Mouse (Mus musculus) hindbrain, embryonic 12.5 days (tissue): Measurements from ENCODE around the gene Lama5. TPM values are rescaled to one million over a fixed set of nuclear protein-coding genes. Genes with fewer than 3 reads are reported as not detected.

Experiments
- ATAC-seq: fragments of 200-750 bp; cut with Nextera tagmentation; 2 replicates; pipeline ENCODE4 v1.8.0; 2017; ENCODE audit warnings: moderate TSS enrichment; ENCODE audit not compliant: low FRiP score
- H3K27ac ChIP-seq: fragments of 300-500 bp; sonication (generic); 2 replicates; pipeline ENCODE4 v1.5.1; 2016; ENCODE audit warnings: mild to moderate bottlenecking
- H3K27me3 ChIP-seq: fragments of 300-500 bp; sonication (generic); 2 replicates; pipeline ENCODE4 v1.6.1; 2016; ENCODE audit warnings: mild to moderate bottlenecking
- H3K36me3 ChIP-seq: fragments of 300-500 bp; sonication (generic); 2 replicates; pipeline ENCODE4 v1.6.1; 2016; ENCODE audit warnings: mild to moderate bottlenecking
- H3K4me1 ChIP-seq: fragments of 300-500 bp; sonication (generic); 2 replicates; pipeline ENCODE4 v1.6.1; 2016
- H3K4me2 ChIP-seq: fragments of 300-500 bp; sonication (generic); replicated peaks from 2 replicates; pipeline ENCODE4 v1.6.1; 2016; ENCODE audit warnings: mild to moderate bottlenecking
- H3K4me3 ChIP-seq: fragments of 300-500 bp; sonication (generic); 2 replicates; pipeline ENCODE4 v1.5.1; 2016; ENCODE audit warnings: mild to moderate bottlenecking
- H3K9ac ChIP-seq: fragments of 300-500 bp; sonication (generic); 2 replicates; pipeline ENCODE4 v1.6.1; 2016; ENCODE audit warnings: mild to moderate bottlenecking, moderate library complexity
- H3K9me3 ChIP-seq: fragments of 300-500 bp; sonication (generic); replicated peaks from 2 replicates; pipeline ENCODE4 v1.6.1; 2016; ENCODE audit warnings: mild to moderate bottlenecking
- WGBS: fragments of 180-500 bp; shearing (Covaris S2); methylation state at CpG from one replicate; pipeline ENCODE4 v1.1.7; 2016; 5-methylcytosine and 5-hydroxymethylcytosine counted together
- polyA plus RNA-seq: library from polyadenylated mRNA; unstranded; fragments of >200 nt; fragmentation: Nextera tagmentation; extraction: Ambion mirVana; gene quantifications from 2 replicates; pipeline ENCODE4 v1.2.1, GENCODE M21; 2016

Gene Lama5
- polyA plus RNA-seq, result 5.8 and 8.7 TPM in 2 replicates

- no peak within 1 kb of the TSS for H3K27ac ChIP-seq
- H3K9ac ChIP-seq, result peak within 1 kb of the TSS; percentile 66
- peaks cover 54% of the 10 kb centered on the region for H3K4me1 ChIP-seq
- under 1% methylated on average over 37 of the region's 37 CpGs for whole genome bisulfite sequencing
- no peaks in the 10 kb centered on the region for H3K36me3 ChIP-seq
- no peaks in the 10 kb centered on the region for H3K9me3 ChIP-seq
- ATAC-seq, result peak; percentile 24; the same call in 1 of the 2 replicates
- peak within 1 kb of the TSS; percentile 98 for H3K4me2 ChIP-seq
- H3K4me3 ChIP-seq, result peak within 1 kb of the TSS; percentile 60
- peaks cover 54% of the 10 kb centered on the region for H3K27me3 ChIP-seq
These were observed at the start of gene Lama5 for GRCm38 (mm10) chr2:180225762-180226378. Gene Lama5 (minus strand): TSS chr2:180225859.

- Histone ChIP-seq H3K27ac (no peak overlapping the region), H3K4me1 (peaks cover 33% of the 10 kb centered on the region), H3K4me3 (no peak overlapping the region), H3K9ac (no peak overlapping the region), H3K9me3 (no peaks in the 10 kb centered on the region), H3K4me2 (no peak overlapping the region), H3K27me3 (peaks cover 10% of the 10 kb centered on the region; the same call in 1 of the 2 replicates), H3K36me3 (no peaks in the 10 kb centered on the region; the same call in 1 of the 2 replicates)
- no peak for ATAC-seq
- WGBS, result 87% methylated on average over 2 of the region's 2 CpGs
These were observed 48.9 kb upstream of the Lama5 start for GRCm38 (mm10) chr2:180274523-180274922.

GRCm38 (mm10) chr2:180273394-180274244 lies 48.0 kb upstream of the Lama5 start, which contains the start of gene Cables2:
Gene Cables2 (minus strand): TSS chr2:180273496.
- peak within 1 kb of the TSS; percentile 92 for H3K4me3 ChIP-seq
- peak; percentile 96 for ATAC-seq
- peaks cover 33% of the 10 kb centered on the region for H3K4me1 ChIP-seq
- H3K27ac ChIP-seq, result peak within 1 kb of the TSS; percentile 79
- H3K36me3 ChIP-seq, result no peaks in the 10 kb centered on the region; the same call in 1 of the 2 replicates
- H3K9me3 ChIP-seq, result no peaks in the 10 kb centered on the region
- peak within 1 kb of the TSS; percentile 96 for H3K4me2 ChIP-seq
- WGBS, result 7% methylated on average over 68 of the region's 68 CpGs
- peak within 1 kb of the TSS; percentile 98 for H3K9ac ChIP-seq
- peaks cover 10% of the 10 kb centered on the region; the same call in 1 of the 2 replicates for H3K27me3 ChIP-seq

- H3K4me1 ChIP-seq, result peaks cover 34% of the 10 kb centered on the region
- peaks cover 10% of the 10 kb centered on the region; the same call in 1 of the 2 replicates for H3K27me3 ChIP-seq
- H3K9me3 ChIP-seq, result no peaks in the 10 kb centered on the region
- ATAC-seq, result peak; percentile 51
- WGBS, result under 1% methylated on average over 26 of the region's 37 CpGs
- peak overlapping the region; percentile 96 for H3K4me2 ChIP-seq
- peaks cover under 1% of the 10 kb centered on the region; the same call in 1 of the 2 replicates for H3K36me3 ChIP-seq
- peak overlapping the region; percentile 92 for H3K4me3 ChIP-seq
- peak overlapping the region; percentile 98 for H3K9ac ChIP-seq
- H3K27ac ChIP-seq, result peak overlapping the region; percentile 79
These were observed 47.2 kb upstream of the Lama5 start for GRCm38 (mm10) chr2:180272884-180273321.

- peaks cover 10% of the 10 kb centered on the region; the same call in 1 of the 2 replicates for H3K27me3 ChIP-seq
- peaks cover 2% of the 10 kb centered on the region; the same call in 1 of the 2 replicates for H3K36me3 ChIP-seq
- peak overlapping the region; percentile 92 for H3K4me3 ChIP-seq
- H3K4me1 ChIP-seq, result peaks cover 38% of the 10 kb centered on the region
- no peak overlapping the region for H3K27ac ChIP-seq
- peak overlapping the region; percentile 36 for H3K9ac ChIP-seq
- 79% methylated on average over 5 of the region's 5 CpGs for WGBS
- no peak for ATAC-seq
- H3K4me2 ChIP-seq, result peak overlapping the region; percentile 96
- no peaks in the 10 kb centered on the region for H3K9me3 ChIP-seq
These were observed 46.2 kb upstream of the Lama5 start for GRCm38 (mm10) chr2:180271804-180272395.

GRCm38 (mm10) chr2:180270537-180271255 lies 45.0 kb upstream of the Lama5 start:
- no peaks in the 10 kb centered on the region for H3K9me3 ChIP-seq
- H3K36me3 ChIP-seq, result peaks cover 6% of the 10 kb centered on the region; the same call in 1 of the 2 replicates
- ATAC-seq, result no peak
- WGBS, result 80% methylated on average over 7 of the region's 7 CpGs
- H3K27ac ChIP-seq, result no peak overlapping the region
- peak overlapping the region; percentile 28; the same call in 1 of the 2 replicates for H3K9ac ChIP-seq
- H3K4me3 ChIP-seq, result no peak overlapping the region
- H3K4me2 ChIP-seq, result no peak overlapping the region
- peaks cover 38% of the 10 kb centered on the region for H3K4me1 ChIP-seq
- peaks cover 10% of the 10 kb centered on the region; the same call in 1 of the 2 replicates for H3K27me3 ChIP-seq

- H3K4me2 ChIP-seq, result no peak overlapping the region
- 92% methylated on average over 10 of the region's 10 CpGs for WGBS
- H3K36me3 ChIP-seq, result peaks cover 11% of the 10 kb centered on the region
- H3K9ac ChIP-seq, result no peak overlapping the region
- H3K27me3 ChIP-seq, result peaks cover 1% of the 10 kb centered on the region; the same call in 1 of the 2 replicates
- H3K9me3 ChIP-seq, result no peaks in the 10 kb centered on the region
- H3K4me3 ChIP-seq, result no peak overlapping the region
- no peak overlapping the region for H3K27ac ChIP-seq
- H3K4me1 ChIP-seq, result peaks cover 38% of the 10 kb centered on the region
- no peak for ATAC-seq
These were observed 43.7 kb upstream of the Lama5 start for GRCm38 (mm10) chr2:180269329-180269728.

GRCm38 (mm10) chr2:180267955-180268354 lies 42.3 kb upstream of the Lama5 start:
- no peak overlapping the region for H3K9ac ChIP-seq
- no peaks in the 10 kb centered on the region for H3K9me3 ChIP-seq
- no peaks in the 10 kb centered on the region for H3K27me3 ChIP-seq
- no peak overlapping the region for H3K4me3 ChIP-seq
- H3K4me1 ChIP-seq, result peaks cover 33% of the 10 kb centered on the region
- peaks cover 24% of the 10 kb centered on the region for H3K36me3 ChIP-seq
- H3K27ac ChIP-seq, result no peak overlapping the region
- no peak for ATAC-seq
- 67% methylated on average over 2 of the region's 2 CpGs for WGBS
- no peak overlapping the region for H3K4me2 ChIP-seq

- no peaks in the 10 kb centered on the region for H3K9me3 ChIP-seq
- H3K27ac ChIP-seq, result no peak overlapping the region
- ATAC-seq, result no peak
- 93% methylated on average over 10 of the region's 10 CpGs for WGBS
- no peak overlapping the region for H3K4me2 ChIP-seq
- no peaks in the 10 kb centered on the region for H3K27me3 ChIP-seq
- no peak overlapping the region for H3K9ac ChIP-seq
- peaks cover 69% of the 10 kb centered on the region for H3K36me3 ChIP-seq
- peaks cover 10% of the 10 kb centered on the region for H3K4me1 ChIP-seq
- H3K4me3 ChIP-seq, result no peak overlapping the region
These were observed 37.2 kb upstream of the Lama5 start for GRCm38 (mm10) chr2:180262891-180263290.

GRCm38 (mm10) chr2:180262441-180262840 lies 36.8 kb upstream of the Lama5 start:
- Histone ChIP-seq H3K9ac (no peak overlapping the region), H3K27ac (no peak overlapping the region), H3K4me2 (no peak overlapping the region), H3K4me3 (no peak overlapping the region), H3K9me3 (no peaks in the 10 kb centered on the region), H3K27me3 (no peaks in the 10 kb centered on the region), H3K4me1 (peaks cover 8% of the 10 kb centered on the region), H3K36me3 (peaks cover 67% of the 10 kb centered on the region)
- ATAC-seq, result no peak
- 75% methylated on average over 3 of the region's 3 CpGs for WGBS

GRCm38 (mm10) chr2:180261901-180262300 lies 36.2 kb upstream of the Lama5 start:
- Histone ChIP-seq H3K4me1 (peaks cover 8% of the 10 kb centered on the region), H3K9me3 (no peaks in the 10 kb centered on the region), H3K27ac (no peak overlapping the region), H3K4me2 (no peak overlapping the region), H3K36me3 (peaks cover 67% of the 10 kb centered on the region), H3K9ac (no peak overlapping the region), H3K27me3 (no peaks in the 10 kb centered on the region), H3K4me3 (no peak overlapping the region)
- no peak for ATAC-seq
- WGBS, result 91% methylated on average over 7 of the region's 7 CpGs
